ENCODE assay signal across 8 mouse cellular contexts in the genomic region with DNA sequence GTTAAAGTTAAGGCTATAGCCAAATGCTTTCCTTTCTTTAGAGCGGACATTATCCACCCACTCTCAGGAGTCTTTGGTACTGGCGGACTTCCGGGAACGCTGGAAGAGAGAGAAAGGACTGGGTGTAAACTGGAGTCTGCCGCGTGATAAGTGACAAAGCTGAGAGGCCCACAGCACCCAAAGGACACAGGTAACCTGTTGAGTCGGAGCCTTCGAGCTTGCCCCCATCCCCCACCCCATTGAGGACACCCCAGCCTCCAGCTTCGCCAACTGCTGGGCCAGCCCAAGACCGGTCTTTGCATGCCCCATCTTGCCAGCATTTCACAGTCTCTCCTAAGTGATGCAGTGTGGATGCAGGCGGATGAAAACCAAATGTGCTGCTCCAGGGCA. TPM values are rescaled to one million over a fixed set of nuclear protein-coding genes. Genes with fewer than 3 reads are reported as not detected.
DNase-seq lines count a peak whose midpoint lies in the region; ATAC-seq and TF ChIP-seq lines count a peak whose summit lies in the region.

No protein-coding gene starts in this region.

- TF ChIP-seq POLR2A in bone marrow macrophage, adult 2 months (IDR thresholded peaks at IDR 0.05; ENCODE audit: borderline replicate concordance, low read depth, low read length) = no peak
- TF ChIP-seq POLR2A in myocyte (IDR thresholded peaks at IDR 0.05; ENCODE audit: insufficient read length, low read depth) = no peak

- no peaks in the 10 kb centered on the region for H3K36me3 ChIP-seq in forebrain, embryonic 11.5 days (ENCODE audit: control insufficient read depth, insufficient read depth, low read length)
- H3K36me3 ChIP-seq in limb, embryonic 10.5 days = peaks cover 15% of the 10 kb centered on the region
- H3K36me3 ChIP-seq in myocyte (ENCODE audit: control insufficient read depth, insufficient read depth) = no peaks in the 10 kb centered on the region

- peak overlapping the region; percentile 44 for H3K4me2 ChIP-seq in forebrain, embryonic 11.5 days (ENCODE audit: low read depth, low read length, severe bottlenecking)
- H3K4me2 ChIP-seq in myocyte (ENCODE audit: low read depth) = peak overlapping the region; percentile 77

- peak in 1 of 2 experiments; percentile 9 for DNase-seq in left cerebral cortex, adult 2 months (ENCODE audit: extremely low spot score in 1 of 2, low spot score in 2 of 2)
- no peak for DNase-seq in left cerebral cortex, postnatal 36 days (ENCODE audit: low spot score in 2 of 2)
- DNase-seq in forebrain, embryonic 11.5 days (ENCODE audit: low spot score) = peak; percentile 51
- no peak for DNase-seq in limb, embryonic 10.5 days (ENCODE audit: low spot score)
- no peak for DNase-seq in right cerebral cortex, postnatal 14 days
- no peak for DNase-seq in c-Kit-positive CD71-positive TER-119-positive erythroid progenitor cells, embryonic 14.5 days (ENCODE audit: low spot score)

- peak overlapping the region; percentile 54 for H3K4me3 ChIP-seq in left cerebral cortex, adult 2 months
- H3K4me3 ChIP-seq in bone marrow macrophage, adult 2 months (ENCODE audit: insufficient read depth, low read length) = peak overlapping the region; percentile 74
- H3K4me3 ChIP-seq in forebrain, embryonic 11.5 days (ENCODE audit: low read depth, low read length) = peak overlapping the region; percentile 43
- H3K4me3 ChIP-seq in limb, embryonic 10.5 days = peak overlapping the region; percentile 63
- peak overlapping the region; percentile 45 for H3K4me3 ChIP-seq in myocyte

- H3K9me3 ChIP-seq in forebrain, embryonic 11.5 days (ENCODE audit: control insufficient read depth, low read length) = no peaks in the 10 kb centered on the region
- no peaks in the 10 kb centered on the region for H3K9me3 ChIP-seq in limb, embryonic 10.5 days (replicated peaks)

- H3K27me3 ChIP-seq in forebrain, embryonic 11.5 days (ENCODE audit: control insufficient read depth, insufficient read depth, low read length) = no peaks in the 10 kb centered on the region
- H3K27me3 ChIP-seq in limb, embryonic 10.5 days (ENCODE audit: low read depth, poor library complexity, severe bottlenecking) = 0 out of 2 replicates have a peak, but pooled peaks cover 3% of the 10 kb centered on the region
- peaks cover 4% of the 10 kb centered on the region for H3K27me3 ChIP-seq in myocyte (ENCODE audit: control insufficient read depth, insufficient read depth, insufficient read length)

- peak; percentile 56 for ATAC-seq in forebrain, embryonic 11.5 days (replicated peaks; ENCODE audit: low FRiP score)

- TF ChIP-seq CTCF in left cerebral cortex, adult 2 months (IDR thresholded peaks at IDR 0.05) = no peak
- TF ChIP-seq CTCF in bone marrow macrophage, adult 2 months (IDR thresholded peaks at IDR 0.05; ENCODE audit: low read depth, low read length) = no peak

- intact Hi-C loops in left cerebral cortex, adult 2 months (cut with DNase I) = loop anchor here (10.0 kb wide), 2 partner anchors 89 to 179 kb away; a partner anchor contains a TSS
- intact Hi-C loops in left cerebral cortex, postnatal 36 days (cut with DNase I) = loop anchor here (1.0 kb wide), 1 partner anchor 91 kb away; a partner anchor contains a TSS

- peak overlapping the region; percentile 81 for H3K27ac ChIP-seq in left cerebral cortex, adult 2 months
- H3K27ac ChIP-seq in bone marrow macrophage, adult 2 months (ENCODE audit: insufficient read depth, low read depth, low read length) = peak overlapping the region; percentile 66
- H3K27ac ChIP-seq in forebrain, embryonic 11.5 days (ENCODE audit: low read depth, low read length) = no peak overlapping the region
- peak overlapping the region; percentile 85 for H3K27ac ChIP-seq in limb, embryonic 10.5 days

- no peak overlapping the region for H3ac ChIP-seq in myocyte (ENCODE audit: control insufficient read depth, insufficient read length)

- 19% methylated on average over 11 of the region's 11 CpGs for WGBS in forebrain, embryonic 11.5 days
- 18% methylated on average over 11 of the region's 11 CpGs for WGBS in limb, embryonic 10.5 days

- peaks cover 3% of the 10 kb centered on the region for H3K4me1 ChIP-seq in bone marrow macrophage, adult 2 months (ENCODE audit: control insufficient read depth, insufficient read depth, low read length)
- no peaks in the 10 kb centered on the region for H3K4me1 ChIP-seq in forebrain, embryonic 11.5 days (replicated peaks; ENCODE audit: control insufficient read depth, insufficient read depth, low read length)
- no peaks in the 10 kb centered on the region for H3K4me1 ChIP-seq in limb, embryonic 10.5 days

- peak overlapping the region; percentile 47 for H3K9ac ChIP-seq in forebrain, embryonic 11.5 days (ENCODE audit: low read length)

- H3K79me2 ChIP-seq in myocyte (ENCODE audit: control insufficient read depth, insufficient read depth) = no peaks in the 10 kb centered on the region

TF ChIP-seq in myocyte, 11 proteins besides CTCF, POLR2A, EP300 and RAD21:
- TF ChIP-seq USF1 (IDR thresholded peaks at IDR 0.05; ENCODE audit: low read depth) = no peak

RNA-seq across cellular contexts. Expression of a gene that starts 0.3 kb away (rescaled TPM):
- 10 to 100 TPM; 11.5 to 12.7 TPM for total RNA-seq in left cerebral cortex, adult 2 months (2021)
- 10 to 100 TPM; 12.3 to 12.5 TPM for total RNA-seq in left cerebral cortex, postnatal 36 days (2021)
- polyA plus RNA-seq in bone marrow macrophage, adult 2 months (2012; ENCODE audit: insufficient read depth, insufficient read length, missing spikeins) = 15.1 and 18.1 TPM in 2 replicates
- 22.3 and 26.5 TPM in 2 replicates for polyA plus RNA-seq in forebrain, embryonic 11.5 days (2014; fragmentation: Nextera tagmentation; extraction: Ambion mirVana)
- polyA plus RNA-seq in limb, embryonic 10.5 days (2016; fragmentation: Nextera tagmentation; extraction: Ambion mirVana) = 24.4 and 27.5 TPM in 2 replicates
- polyA plus RNA-seq in myocyte (2012; fragmentation: generic; extraction: Trizol) = 25.5 TPM

RNA-seq across cellular contexts. Expression of a gene that starts 21.1 kb away (rescaled TPM):
- total RNA-seq in left cerebral cortex, adult 2 months (2021) = 100 to 1,000 TPM; 343 to 358 TPM
- total RNA-seq in left cerebral cortex, postnatal 36 days (2021) = 100 to 1,000 TPM; 338 to 341 TPM
- polyA plus RNA-seq in bone marrow macrophage, adult 2 months (2012; ENCODE audit: insufficient read depth, insufficient read length, missing spikeins) = 60.9 and 73.6 TPM in 2 replicates
- polyA plus RNA-seq in forebrain, embryonic 11.5 days (2014; fragmentation: Nextera tagmentation; extraction: Ambion mirVana) = 2.6 and 2.7 TPM in 2 replicates
- polyA plus RNA-seq in limb, embryonic 10.5 days (2016; fragmentation: Nextera tagmentation; extraction: Ambion mirVana) = 1.1 and 1.7 TPM in 2 replicates
- polyA plus RNA-seq in myocyte (2012; fragmentation: generic; extraction: Trizol) = 6.1 TPM
